Mouse (Mus musculus) c-Kit-positive CD71-negative TER-119-negative erythroid progenitor cells, embryonic 14.5 days (primary cell): ENCODE measurements around the gene 6030468B19Rik.
"Not testable (repeated sequence)": the region's sequence is repeated elsewhere in the genome, so short reads cannot be mapped to it uniquely, and the experiment has no call there.

Experiments used
- DNase-seq: peaks from one replicate; pipeline ENCODE4 v3.0.0-alpha.2; 2013; ENCODE audit warnings: low read depth

The 6030468B19Rik gene

DNA sequence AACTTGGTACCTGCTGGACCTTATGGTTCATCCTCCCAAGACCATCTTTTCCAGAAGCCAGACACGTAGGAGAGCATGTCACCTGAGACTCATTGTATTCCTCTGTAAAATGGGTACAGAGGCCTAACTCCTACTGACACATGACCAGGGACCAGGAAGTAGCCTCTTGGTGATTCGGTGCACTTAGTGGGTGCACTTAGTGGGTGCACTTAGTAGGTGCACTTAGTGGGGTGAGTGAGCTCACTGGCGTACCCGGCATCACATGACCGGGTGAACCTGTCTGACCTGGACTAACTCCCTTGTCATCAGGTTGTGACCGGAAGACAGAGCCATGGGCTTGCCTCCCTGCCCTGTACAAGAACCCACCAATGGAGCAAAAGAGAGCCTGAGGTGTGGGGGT, 9.3 kb downstream of the 6030468B19Rik start:
- DNase-seq = no peak

DNA sequence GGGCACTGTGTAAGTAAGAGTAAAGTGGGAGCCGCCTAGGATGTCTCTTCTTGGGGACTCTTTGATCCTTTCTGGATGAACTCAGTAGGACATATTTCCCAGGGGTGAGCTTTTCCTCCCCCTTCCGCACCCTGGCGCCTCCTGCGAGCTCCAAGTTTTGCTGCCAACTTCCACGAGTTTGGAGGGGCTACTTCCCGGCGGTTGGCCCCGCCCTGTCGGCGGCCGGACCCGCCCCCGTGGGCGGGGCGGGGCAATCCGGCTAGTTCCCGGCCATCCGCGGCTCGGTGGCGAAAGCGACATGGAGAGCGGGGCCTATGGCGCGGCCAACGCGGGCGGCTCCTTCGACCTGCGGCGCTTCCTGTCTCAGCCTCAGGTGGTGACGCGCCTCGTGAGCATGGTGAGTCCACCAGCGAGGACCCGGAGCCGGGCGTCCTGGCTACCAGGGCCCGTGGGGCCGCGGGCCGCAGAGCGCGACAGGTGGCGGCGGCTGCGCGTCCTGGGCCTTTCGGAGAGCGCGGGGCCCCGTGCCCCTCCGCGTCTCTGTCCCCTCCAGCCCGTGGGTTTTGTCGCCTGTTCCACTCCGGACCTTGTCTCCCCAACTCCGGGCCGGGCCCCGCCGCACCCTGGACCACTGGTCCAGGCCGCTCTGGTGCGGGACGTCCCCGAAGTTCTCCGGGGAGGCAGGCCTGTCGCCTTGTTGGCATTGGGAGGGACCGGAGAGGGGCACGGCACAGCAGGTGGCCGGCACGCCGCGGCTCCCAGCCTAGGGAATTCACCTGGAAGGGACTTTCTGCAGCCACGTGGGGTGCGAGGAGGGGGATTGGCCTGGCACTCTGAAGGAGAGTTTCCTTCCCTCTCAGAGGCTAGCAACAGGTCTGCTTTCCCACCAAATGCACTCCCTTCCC, 12.2 kb downstream of the 6030468B19Rik start, which contains the start of the genes Gm20708 and Syngr2:
TSS of gene Gm20708 (plus strand) at position 262 of the 905 bp plus-strand sequence.
TSS of gene Syngr2 (plus strand) at position 262 of the 905 bp plus-strand sequence.
- no peak for DNase-seq

DNA sequence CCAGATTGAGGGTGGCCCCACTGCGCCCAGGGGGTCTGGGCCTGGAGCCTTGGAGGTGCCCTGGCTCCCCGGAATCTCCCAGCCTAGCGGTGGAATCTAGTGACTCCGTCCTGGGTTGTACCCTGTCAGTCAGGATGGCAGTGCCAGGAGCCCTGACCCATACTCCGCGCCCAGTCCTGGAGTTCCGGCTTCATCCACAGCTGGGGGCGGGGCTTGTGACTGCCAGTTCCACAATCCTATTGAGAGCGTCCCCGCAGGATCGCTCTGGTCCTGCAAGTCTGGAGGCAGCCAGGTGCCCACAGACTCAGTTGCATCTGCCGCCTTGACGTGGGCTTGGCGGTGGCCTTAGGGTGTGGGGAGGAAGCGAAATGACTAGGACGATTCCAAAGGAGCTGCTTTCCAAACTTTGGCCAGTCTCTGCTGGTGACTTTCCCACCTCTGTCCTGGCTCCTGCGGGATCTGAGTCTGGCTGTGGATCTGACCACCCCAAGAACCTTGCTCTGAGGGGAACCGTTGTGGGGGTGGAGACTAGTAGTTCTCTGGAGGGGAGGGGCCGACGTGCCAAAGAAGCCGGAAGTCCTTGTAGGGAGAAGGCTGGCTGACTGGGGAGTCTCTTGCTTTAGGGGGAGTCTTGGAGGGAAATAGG, 13.1 kb downstream of the 6030468B19Rik start:
- DNase-seq = peak; percentile 81

DNA sequence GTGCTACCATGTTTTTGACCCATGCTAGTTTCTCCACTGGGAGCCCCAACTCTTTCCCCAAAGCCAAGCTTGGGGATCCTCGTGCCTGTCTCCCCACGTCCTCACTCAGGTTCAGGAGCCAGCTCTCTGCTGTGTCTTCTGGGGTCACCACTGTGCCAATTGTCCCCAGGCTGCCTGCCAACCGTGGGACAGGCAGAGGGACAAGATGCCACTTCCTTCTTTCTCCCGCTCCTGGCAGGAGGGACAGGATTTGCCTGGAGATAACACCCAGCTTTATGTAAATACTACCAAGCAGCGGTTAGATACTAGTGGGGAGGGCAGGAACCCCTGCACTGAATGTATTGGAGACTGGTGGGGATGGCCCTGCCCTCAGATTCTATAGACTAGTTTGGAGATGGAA, 16.4 kb downstream of the 6030468B19Rik start:
- no peak for DNase-seq

DNA sequence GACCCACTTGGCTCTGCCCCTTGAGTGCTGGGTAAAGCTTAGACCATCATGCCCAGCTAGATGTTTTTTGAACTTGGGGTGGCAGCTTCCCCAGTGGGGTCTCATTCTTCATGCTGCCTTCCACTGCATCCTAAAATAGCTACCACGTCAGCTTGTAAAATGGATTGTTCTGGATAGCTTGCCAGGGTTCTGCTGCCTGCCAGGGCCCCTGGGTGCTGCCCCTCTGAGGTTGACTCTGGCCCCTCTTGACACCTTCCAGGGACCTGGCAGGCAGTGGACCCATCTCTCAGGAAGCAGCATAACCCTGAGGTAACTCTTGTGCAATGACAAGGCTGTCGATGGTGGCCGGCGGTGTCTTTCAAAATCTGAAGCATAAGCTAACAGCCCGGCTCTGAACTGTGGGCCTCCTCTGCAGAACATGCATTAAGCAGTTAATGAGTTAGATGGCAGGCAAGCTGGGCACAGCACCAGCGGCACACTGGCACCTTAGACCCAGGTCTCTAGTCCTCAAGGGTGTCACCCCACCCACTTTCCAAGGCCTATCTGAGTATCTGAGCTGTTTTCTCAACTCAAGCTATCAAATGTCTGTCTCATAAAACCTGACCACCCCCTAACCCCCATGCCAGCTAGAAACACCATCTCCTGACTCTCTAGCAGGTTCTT, 17.4 kb downstream of the 6030468B19Rik start:
- no peak for DNase-seq

DNA sequence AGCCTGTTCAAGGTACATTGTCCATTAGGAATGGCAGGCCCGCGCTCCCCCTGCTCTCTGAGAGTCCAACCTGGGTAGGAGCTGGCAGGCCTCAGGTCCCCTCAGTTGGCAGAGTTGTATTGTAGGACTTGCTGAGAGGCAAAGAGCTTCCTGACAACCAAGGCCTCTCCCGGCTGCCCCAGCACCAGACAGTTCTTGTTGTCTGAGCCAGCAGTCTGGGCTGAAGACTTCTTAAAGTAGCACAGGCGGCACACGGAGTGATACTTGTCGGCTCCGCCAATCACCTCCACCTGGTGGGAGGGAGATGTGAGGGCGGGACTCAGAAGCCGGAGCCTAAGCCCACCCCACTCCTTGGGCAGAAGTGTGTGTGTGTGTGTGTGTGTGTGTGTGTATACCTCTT, 18.4 kb downstream of the 6030468B19Rik start:
- DNase-seq = not testable (repeated sequence)

DNA sequence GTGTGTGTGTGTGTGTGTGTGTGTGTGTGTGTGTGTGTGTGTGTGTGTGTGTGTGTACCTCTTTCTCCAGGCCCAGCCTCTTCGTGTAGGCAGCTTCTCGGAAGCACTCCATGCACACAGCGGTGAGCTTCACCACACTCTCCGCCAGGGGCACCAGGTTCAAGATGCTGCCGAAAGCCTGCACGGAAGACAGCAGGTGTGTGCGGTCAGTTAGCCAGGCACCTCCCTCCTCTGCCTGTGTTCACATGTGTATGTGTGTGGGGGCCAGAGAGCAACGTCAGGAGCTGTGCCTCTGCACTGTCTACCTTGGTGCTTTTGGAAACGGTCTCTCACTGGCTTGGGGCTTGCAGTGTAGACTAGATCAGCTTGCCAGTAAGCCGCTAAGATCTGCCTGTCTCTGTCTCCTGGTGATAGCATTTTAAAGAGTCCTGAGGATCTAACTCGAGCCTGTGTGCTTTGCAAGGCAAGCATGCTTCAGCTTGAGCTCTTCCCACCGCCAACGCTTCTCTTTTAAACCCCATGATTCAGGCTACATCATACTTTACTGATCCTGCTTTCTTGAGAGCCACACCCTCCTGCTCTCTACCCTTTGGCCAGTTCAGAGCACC, 19.0 kb downstream of the 6030468B19Rik start:
- DNase-seq = no peak

DNA sequence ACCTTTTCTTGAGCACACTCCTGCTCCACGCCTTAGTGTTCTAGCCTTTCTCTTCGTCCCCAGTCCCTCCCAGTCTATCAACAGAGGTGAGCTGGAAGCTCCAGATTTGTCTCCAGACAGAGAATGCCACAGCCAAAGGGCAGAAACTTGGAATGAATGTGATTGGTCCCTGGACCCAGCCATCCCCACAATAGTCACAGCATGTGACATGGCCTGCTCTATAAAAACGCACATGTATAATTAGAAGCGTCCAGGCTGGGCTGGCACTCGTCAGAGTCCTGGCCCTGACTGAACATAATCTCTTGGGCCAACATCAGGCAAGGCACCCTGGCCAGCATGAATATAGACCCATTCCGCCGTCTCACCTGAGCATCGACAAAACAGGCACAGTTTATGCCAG, 21.6 kb downstream of the 6030468B19Rik start:
- no peak for DNase-seq

DNA sequence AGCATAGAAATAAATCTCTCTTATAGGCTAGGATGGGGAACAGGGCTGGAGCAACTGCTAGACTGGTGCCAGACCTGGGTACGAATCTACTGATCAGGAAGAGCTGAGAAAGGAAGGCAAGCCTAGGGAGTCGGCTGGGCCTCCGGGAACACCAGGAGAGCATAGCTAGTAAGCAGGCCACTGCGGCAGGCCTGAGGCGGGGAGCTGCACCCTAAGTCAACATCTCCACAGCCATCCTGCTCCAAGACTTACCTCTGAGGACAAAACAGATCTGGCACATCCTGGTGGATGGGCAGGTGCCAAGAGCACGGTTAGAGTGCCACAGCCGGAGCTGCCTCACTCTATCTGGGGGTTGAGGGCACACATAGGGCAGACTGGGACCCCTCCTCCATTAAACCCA, 22.7 kb downstream of the 6030468B19Rik start:
- DNase-seq = no peak

DNA sequence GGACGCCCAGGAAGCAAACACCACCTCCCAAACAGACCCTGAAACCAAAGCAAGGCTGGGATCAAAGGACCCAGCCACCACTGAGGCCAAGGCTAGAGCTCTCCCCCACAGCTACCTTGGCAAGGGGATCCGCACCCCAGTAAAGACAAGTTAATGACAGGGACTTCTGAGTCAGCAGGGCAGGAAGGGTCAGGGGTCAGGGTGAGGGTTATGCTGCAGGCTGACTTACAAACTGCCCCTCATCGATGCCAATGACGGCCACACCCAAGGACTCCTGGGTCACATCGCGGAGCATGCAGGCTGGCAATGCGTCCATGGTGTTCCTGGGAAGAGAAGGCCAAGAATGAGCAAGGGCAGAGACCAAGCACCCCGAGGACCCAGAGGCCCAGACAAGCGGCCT, 24.4 kb downstream of the 6030468B19Rik start:
- DNase-seq = no peak

DNA sequence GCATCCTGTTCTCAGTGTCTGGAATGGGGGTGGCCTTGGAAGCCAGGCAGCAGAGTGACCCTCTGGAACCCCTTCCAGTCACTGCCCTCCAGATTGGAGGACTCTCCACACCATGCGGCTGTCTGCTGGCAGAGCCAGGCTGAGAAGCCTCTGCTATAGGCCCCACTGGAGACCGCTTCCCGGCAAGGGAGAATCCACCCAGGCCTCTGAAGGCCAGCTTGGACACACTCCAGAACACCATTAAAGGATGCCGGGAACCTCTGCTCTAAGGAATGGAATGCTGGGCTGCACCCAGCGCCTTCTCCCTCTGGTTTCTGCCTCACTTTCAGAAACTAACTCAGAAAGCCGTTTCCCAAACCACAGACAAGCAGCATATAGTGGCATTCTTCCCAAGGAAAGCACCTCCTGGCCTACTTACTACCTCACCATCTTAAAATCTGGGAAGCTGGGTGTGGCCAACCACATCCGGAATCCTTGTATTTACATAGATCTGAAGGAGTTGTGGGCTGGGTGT, 25.3 kb downstream of the 6030468B19Rik start:
- DNase-seq = no peak

DNA sequence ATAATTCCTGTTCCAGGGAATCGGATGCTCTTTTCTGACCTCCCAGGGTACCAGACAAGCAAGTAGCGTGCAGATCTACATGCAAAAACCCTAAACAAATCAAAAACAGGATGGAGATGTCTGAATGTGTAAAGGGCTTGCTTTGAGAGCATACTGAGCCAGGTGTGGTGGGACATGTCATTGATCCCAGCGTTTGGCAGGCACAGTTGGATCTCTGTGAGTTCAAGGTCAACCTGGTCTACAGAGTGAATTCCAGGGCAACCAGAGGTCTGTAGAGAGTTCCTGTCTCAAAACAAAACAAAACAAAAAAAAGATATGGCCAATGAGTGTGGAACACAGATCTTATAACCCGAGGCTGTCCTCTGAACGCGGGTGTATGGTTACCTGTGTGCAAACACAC, 26.0 kb downstream of the 6030468B19Rik start:
- DNase-seq = no peak

DNA sequence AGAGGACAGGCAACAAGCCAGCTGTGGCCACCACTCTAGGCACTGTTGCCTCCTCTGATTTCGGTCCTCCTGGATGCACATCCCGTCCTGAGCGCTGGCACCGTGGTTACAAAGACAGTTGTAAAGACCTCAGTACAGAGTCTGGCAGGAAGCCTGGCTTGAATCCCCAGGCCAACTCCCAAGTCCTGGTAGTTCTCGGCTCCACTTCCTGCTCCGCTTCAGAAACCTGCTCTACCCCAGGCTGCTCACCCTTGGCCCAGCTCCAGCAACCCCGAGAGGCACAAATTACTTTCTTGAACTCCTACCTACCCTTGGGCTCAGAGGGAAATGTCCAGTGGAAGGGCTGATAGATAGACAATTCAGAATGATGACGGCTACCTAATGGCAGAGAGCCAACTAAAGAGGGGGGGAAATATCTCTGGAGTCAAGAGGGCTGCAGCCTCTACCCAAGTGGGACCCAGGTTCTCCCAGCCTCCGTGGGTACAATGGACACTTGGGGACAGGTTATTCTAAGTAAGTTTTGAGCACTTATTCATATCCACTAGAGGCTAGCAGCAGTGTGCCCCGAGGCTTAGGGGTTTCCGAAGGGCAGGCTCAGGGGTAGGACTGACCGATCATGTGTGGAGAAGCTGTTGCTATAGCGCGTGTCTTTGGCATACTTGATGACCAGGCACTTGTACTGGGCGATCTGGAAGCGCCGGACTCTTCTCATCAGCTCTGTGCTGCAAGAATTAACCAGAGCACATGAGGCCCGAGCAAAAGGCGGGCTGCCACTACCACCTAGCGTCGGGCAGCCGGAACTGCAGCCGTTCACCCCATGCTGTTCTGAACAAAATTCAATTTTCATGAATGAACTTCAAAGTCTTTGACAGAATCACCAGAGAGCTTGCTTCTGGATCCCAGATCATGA, 26.9 kb downstream of the 6030468B19Rik start:
- no peak for DNase-seq

DNA sequence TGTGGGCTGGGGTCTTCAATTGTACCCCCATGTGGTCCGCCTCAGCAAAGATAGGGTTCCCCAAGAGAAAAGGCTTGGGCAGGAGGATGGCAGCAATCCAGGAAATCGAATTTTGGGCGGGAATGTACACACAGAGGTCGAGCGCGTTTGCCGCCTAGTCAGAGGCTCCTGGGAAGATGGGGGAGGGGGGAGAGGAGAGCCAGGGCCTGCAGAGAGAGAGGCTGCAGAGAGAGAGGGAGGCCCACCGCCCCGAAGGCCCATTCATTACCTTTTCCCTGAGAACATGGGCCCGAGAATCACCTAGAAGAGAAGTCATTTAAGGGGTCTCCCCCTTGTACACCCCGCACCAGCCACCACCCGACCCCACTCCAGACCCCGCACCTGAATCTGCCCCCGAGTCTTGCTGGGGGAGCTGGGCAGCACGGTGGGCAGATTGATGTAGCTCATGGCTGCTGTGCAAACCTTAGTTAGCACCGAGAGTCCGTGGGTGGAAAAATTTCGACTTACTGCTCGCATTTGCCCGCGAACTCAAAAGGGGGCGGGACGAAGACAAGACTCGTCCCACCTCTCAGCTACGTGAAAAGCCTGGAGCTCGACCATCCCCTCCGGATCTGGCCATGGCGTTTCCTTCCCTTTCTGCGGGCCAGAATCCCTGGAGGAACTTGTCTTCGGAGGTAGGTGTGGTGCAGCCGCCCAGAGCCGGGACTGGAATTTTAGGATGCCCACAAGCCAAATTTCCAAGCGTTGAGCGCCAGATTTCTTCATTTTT, 28.1 kb downstream of the 6030468B19Rik start, which contains the start of the genes Afmid and Tk1:
TSS of gene Afmid (plus strand) at position 592 of the 769 bp plus-strand sequence.
TSS of gene Tk1 (minus strand) at position 760 of the 769 bp plus-strand sequence.
- DNase-seq = peak; percentile 84

DNA sequence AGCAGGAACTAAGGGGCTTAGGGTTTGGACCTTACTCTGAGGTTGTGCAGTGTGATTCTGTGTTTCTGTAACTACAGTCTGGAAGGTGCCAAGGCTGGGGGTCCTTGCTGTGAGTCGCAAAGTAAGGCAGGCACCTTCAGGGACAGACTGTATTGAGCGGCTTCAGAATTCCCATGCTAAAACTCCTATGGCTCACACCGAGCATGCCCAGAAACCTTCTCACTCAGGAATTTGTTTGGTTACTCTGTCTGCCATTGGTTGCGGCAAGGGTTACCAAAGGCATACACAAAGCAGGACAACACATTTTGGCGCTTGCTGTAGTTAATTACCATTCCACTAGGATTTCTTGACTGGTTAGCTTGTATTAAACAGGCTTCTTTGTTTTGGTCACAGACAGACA, 28.7 kb downstream of the 6030468B19Rik start:
- no peak for DNase-seq

DNA sequence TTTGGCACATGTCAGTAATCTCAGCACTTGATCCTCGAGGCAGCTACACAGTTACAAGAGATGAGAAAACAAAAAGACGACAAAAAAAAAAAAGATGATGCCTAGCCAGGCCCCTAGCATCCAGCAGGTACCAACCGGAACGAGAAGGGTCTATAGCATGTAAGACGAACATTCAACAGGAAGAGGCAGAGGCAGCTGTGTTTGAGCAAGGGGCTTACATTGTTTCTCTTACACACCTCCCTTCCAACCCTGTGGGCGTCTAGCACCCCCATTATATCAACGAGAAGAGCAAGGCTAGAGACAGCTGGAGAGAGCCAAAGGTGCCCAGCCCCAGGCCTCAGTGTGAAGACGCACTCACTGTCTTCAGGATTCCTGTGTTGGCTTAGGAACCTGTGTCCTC, 29.5 kb downstream of the 6030468B19Rik start:
- DNase-seq = no peak

DNA sequence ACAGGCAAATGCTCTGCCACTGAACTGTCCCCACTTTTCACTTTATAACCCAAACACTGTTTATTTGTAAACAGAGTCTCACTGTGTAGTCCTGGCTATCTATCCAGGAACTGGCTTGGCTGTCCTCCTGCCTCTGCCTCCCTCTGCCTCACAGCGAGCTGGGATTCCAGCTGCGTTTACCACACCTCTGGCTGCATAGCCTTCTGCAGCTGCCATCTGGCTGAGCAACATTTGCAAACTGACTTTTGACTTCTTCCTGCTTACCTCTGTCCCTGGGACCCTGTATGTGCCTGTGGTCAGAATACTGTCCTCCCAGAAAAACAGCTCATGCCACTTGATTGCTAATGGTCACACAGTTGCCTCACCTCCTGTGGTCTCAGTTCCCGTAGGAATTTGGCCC, 29.9 kb downstream of the 6030468B19Rik start:
- DNase-seq = no peak

DNA sequence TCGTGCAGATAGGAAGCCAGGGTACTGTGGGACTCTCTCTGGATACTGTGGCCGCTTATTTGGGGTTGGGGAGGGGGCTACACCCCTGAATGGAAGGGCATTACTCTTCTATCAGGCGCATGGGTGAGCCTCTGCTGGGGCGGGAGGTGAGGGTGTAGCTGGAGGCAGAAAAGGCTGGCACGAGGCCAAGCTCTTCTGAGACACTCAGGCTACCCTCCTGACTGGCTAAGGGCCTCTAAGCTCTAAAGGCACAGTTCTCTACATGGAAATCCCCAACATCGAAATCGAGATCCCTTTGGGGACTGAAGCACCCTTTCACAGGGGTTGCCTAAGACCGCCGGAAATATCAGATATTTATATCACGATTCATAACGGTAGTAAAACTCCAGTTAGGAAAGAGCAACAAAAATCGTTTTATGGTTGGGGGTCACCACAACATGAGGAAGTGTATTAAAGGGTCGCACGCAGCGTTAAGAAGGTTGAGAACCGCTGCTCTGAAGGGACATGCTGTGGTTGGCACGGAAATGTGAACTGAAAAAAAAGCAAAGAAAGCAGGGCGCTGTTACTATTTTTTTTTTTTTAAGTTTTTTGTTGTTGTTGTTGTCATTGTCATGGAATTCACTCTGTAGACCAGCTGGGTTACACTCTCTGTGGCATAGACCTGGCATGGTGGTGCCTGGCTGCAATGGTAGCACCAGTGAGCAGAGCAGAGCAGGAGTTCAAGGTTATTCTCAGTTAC, 30.9 kb downstream of the 6030468B19Rik start:
- no peak for DNase-seq

DNA sequence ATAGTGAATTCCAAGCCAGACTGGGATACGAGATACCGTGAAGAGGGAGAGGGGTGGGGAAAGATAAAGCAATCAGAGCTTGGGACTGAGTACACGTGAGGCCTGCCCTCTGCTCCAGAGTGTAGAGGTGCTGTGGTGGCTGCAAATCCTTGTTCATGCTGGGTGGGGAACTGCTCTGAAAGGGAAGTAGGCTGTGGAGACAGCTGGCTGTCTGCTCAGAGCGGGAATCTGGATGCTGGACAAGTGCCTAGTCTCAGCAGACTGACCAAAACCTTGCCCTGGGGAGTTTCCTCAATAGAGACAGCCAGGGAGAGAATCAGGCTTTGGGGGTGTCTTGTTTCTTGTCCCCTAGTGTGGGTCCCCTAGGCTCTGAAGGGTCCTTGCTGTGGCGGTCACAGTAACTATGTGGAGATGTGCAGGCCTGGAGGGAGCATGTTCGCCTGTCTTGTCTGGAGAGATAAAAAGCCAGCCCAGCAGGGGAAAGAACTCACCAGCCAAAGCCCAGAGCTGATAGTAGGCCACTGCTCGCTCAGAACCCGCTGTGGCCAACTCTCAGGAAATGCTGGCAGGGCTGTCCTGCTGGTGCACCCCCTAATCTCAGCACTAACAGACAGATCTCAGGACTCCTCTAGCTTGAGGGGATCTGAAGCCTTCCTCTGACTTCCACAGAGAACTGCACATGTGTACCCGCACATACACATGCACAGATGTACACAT, 31.6 kb downstream of the 6030468B19Rik start:
- DNase-seq = no peak
